Comparison of ENCODE assay signal across 23 mouse cellular contexts in genomic region chr10:76936827-76937226, GRCm38 (mm10). TPM values are rescaled to one million over a fixed set of nuclear protein-coding genes. Genes with fewer than 3 reads are reported as not detected.
DNase-seq lines count a peak whose midpoint lies in the region; ATAC-seq and TF ChIP-seq lines count a peak whose summit lies in the region.
"Had no signal": no experiment of that assay in that cellular context is flagged by ENCODE, and none has a peak within 500 bp of the region (broad histone marks: within the 10 kb centered on the region; RNA-seq: fewer than 3 reads in every experiment).

No protein-coding gene starts in this region.

- peak; percentile 37 to 66 for DNase-seq in cerebellum, adult 2 months
- DNase-seq in cerebellum, postnatal 4 days (ENCODE audit: low spot score in 2 of 2), result no peak
- DNase-seq in cerebellum, adult 9-10 months, result peak; percentile 63
- DNase-seq in cerebellum, postnatal 25 days, result peak; percentile 47 to 62
- DNase-seq in hindbrain, embryonic 11.5 days (ENCODE audit: low spot score), result no peak
- no peak for DNase-seq in B cell, adult 2 months
- DNase-seq: adrenal gland, adult 8-10 months; adrenal gland, postnatal 25 days; embryo, embryonic 11 days; gastrocnemius, postnatal 25 days; kidney, adult 11 months; kidney, adult 8-10 months had no signal

- ATAC-seq in hindbrain, embryonic 11.5 days (ENCODE audit: low FRiP score), result no peak
- ATAC-seq: activated CD4-positive, CD25-positive, alpha-beta regulatory T cell, adult 4 months; forebrain, embryonic 15.5 days; hindbrain, embryonic 16.5 days; intestine, embryonic 15.5 days had no signal

- WGBS in cerebellum, adult 2 months, result 40% methylated on average over 6 of the region's 6 CpGs
- WGBS in hindbrain, embryonic 11.5 days, result 92% methylated on average over 6 of the region's 6 CpGs

- no peaks in the 10 kb centered on the region for H3K9me3 ChIP-seq in hindbrain, embryonic 11.5 days (ENCODE audit: control insufficient read depth, low read length)
- H3K9me3 ChIP-seq: embryonic facial prominence, embryonic 10.5 days; embryonic facial prominence, embryonic 13.5 days; forebrain, embryonic 12.5 days; forebrain, embryonic 15.5 days; hindbrain, embryonic 13.5 days; intestine, embryonic 15.5 days; kidney, embryonic 15.5 days had no signal

- no peak overlapping the region for H3K4me3 ChIP-seq in cerebellum, adult 2 months (replicated peaks; ENCODE audit: insufficient read depth, low read depth, low read length)
- H3K4me3 ChIP-seq in hindbrain, embryonic 11.5 days (ENCODE audit: low read depth, low read length), result no peak overlapping the region
- H3K4me3 ChIP-seq: embryonic facial prominence, embryonic 10.5 days; embryonic facial prominence, embryonic 13.5 days; erythroblast, embryonic 14.5 days; forebrain, embryonic 12.5 days; forebrain, embryonic 15.5 days; hindbrain, embryonic 13.5 days; intestine, embryonic 15.5 days; kidney, embryonic 15.5 days had no signal

- no peak overlapping the region for H3K27ac ChIP-seq in cerebellum, adult 2 months (ENCODE audit: insufficient read depth, low read length)
- H3K27ac ChIP-seq in hindbrain, embryonic 11.5 days (ENCODE audit: low read depth, low read length), result no peak overlapping the region
- H3K27ac ChIP-seq: embryonic facial prominence, embryonic 10.5 days; embryonic facial prominence, embryonic 13.5 days; forebrain, embryonic 12.5 days; forebrain, embryonic 15.5 days; hindbrain, embryonic 13.5 days; intestine, embryonic 15.5 days; kidney, embryonic 15.5 days had no signal

- peaks cover 10% of the 10 kb centered on the region for H3K4me1 ChIP-seq in cerebellum, adult 2 months (ENCODE audit: control insufficient read depth, insufficient read depth, low read length)
- H3K4me1 ChIP-seq in hindbrain, embryonic 11.5 days (replicated peaks; ENCODE audit: control insufficient read depth, insufficient read depth, low read length), result no peaks in the 10 kb centered on the region
- H3K4me1 ChIP-seq: embryonic facial prominence, embryonic 10.5 days; embryonic facial prominence, embryonic 13.5 days; forebrain, embryonic 12.5 days; forebrain, embryonic 15.5 days; intestine, embryonic 15.5 days had no signal

- TF ChIP-seq POLR2A in cerebellum, adult 2 months (IDR thresholded peaks at IDR 0.05; ENCODE audit: borderline replicate concordance, insufficient read depth, low read length), result no peak

- no peaks in the 10 kb centered on the region for H3K27me3 ChIP-seq in cerebellum, adult 2 months (ENCODE audit: control insufficient read depth, insufficient read depth, low read length)
- no peaks in the 10 kb centered on the region for H3K27me3 ChIP-seq in hindbrain, embryonic 11.5 days (ENCODE audit: control insufficient read depth, insufficient read depth, low read length)
- H3K27me3 ChIP-seq: embryonic facial prominence, embryonic 13.5 days; forebrain, embryonic 12.5 days; forebrain, embryonic 15.5 days; hindbrain, embryonic 13.5 days; intestine, embryonic 15.5 days; kidney, embryonic 15.5 days had no signal

- H3K4me2 ChIP-seq in hindbrain, embryonic 11.5 days (replicated peaks; ENCODE audit: low read depth, low read length), result no peak overlapping the region
- H3K4me2 ChIP-seq: embryonic facial prominence, embryonic 13.5 days; forebrain, embryonic 12.5 days; forebrain, embryonic 15.5 days; heart, embryonic 11.5 days; hindbrain, embryonic 13.5 days; intestine, embryonic 15.5 days; kidney, embryonic 15.5 days had no signal

- H3K36me3 ChIP-seq in hindbrain, embryonic 11.5 days (ENCODE audit: control insufficient read depth, insufficient read depth, low read length), result no peaks in the 10 kb centered on the region
- H3K36me3 ChIP-seq: embryonic facial prominence, embryonic 10.5 days; embryonic facial prominence, embryonic 13.5 days; forebrain, embryonic 12.5 days; forebrain, embryonic 15.5 days; hindbrain, embryonic 13.5 days; intestine, embryonic 15.5 days; kidney, embryonic 15.5 days had no signal

- no peak for TF ChIP-seq CTCF in cerebellum, adult 2 months (IDR thresholded peaks at IDR 0.05; ENCODE audit: borderline replicate concordance, insufficient read depth, low read depth, low read length)

- no peak overlapping the region for H3K9ac ChIP-seq in hindbrain, embryonic 11.5 days (ENCODE audit: low read depth, low read length)
- H3K9ac ChIP-seq: embryonic facial prominence, embryonic 13.5 days; forebrain, embryonic 12.5 days; forebrain, embryonic 15.5 days; hindbrain, embryonic 13.5 days; intestine, embryonic 15.5 days; kidney, embryonic 15.5 days had no signal

RNA-seq across cellular contexts. Expression of gene Pcbp3, which starts 24.9 kb away (rescaled TPM):
- polyA plus RNA-seq in cerebellum, adult 2 months (2012; rRNA removed), result 72.3 and 79.5 TPM in 2 replicates
- 30.6 and 37.7 TPM in 2 replicates for polyA plus RNA-seq in hindbrain, embryonic 11.5 days (2014; fragmentation: Nextera tagmentation; extraction: Ambion mirVana)

Comparison
In these comparisons a context has a peak if more than half of its experiments do, and no peak if none do; other contexts are left out.
1. DNase-seq: peak in cerebellum, adult 2 months (2 of 2), cerebellum, adult 9-10 months (single experiment) and cerebellum, postnatal 25 days (2 of 2); none in cerebellum, postnatal 4 days (0 of 2), hindbrain, embryonic 11.5 days (single experiment) and B cell, adult 2 months (0 of 2).